In genomic region chr17:13853883-13854282, GRCm38 (mm10) we compare ENCODE assay signal across 8 mouse cellular contexts.
A peak's percentile ranks its signal among the peaks of the same experiment; 100 is the strongest.
DNase-seq lines count a peak whose midpoint lies in the region; ATAC-seq and TF ChIP-seq lines count a peak whose summit lies in the region.
"Not testable (repeated sequence)": the region's sequence is repeated elsewhere in the genome, so short reads cannot be mapped to it uniquely, and the experiment has no call there.

No protein-coding gene starts in this region.

- peak overlapping the region; percentile 31; the same call in 1 of the 2 replicates for H3K27ac ChIP-seq in forebrain, embryonic 12.5 days
- peak overlapping the region; percentile 35; the same call in 1 of the 2 replicates for H3K27ac ChIP-seq in gastrocnemius, adult 2 months
- H3K27ac ChIP-seq in hindbrain, postnatal 0 days = peak overlapping the region; percentile 45; the same call in 1 of the 2 replicates

- intact Hi-C loops in gastrocnemius, adult 2 months (cut with DNase I) = loop anchor here (1.0 to 5.0 kb wide), 2 partner anchors 10 to 83 kb away; no protein-coding TSS in a partner anchor
- intact Hi-C loops in left cerebral cortex, postnatal 25 days (cut with DNase I) = loop anchor here (5.0 to 10.0 kb wide), 2 partner anchors 88 to 351 kb away; partner anchors contain the start of gene Dact2

- TF ChIP-seq CTCF in gastrocnemius, adult 2 months (IDR thresholded peaks at IDR 0.05); hindbrain, postnatal 0 days (IDR thresholded peaks at IDR 0.05; ENCODE audit: low read depth): not testable (repeated sequence)

- H3K4me1 ChIP-seq in forebrain, embryonic 12.5 days; hindbrain, postnatal 0 days (ENCODE audit: insufficient read depth, low read length): not testable (repeated sequence)

- not testable (repeated sequence) for H3K4me2 ChIP-seq in forebrain, embryonic 12.5 days; hindbrain, postnatal 0 days (ENCODE audit: low read depth, low read length)

- DNase-seq in ZHBTc4 (ENCODE audit: low read depth, low spot score) = peak; percentile 45
- not testable (repeated sequence) for DNase-seq in gastrocnemius, adult 2 months; hindbrain, postnatal 0 days (ENCODE audit: low spot score)
- peak; percentile 30 to 86 for DNase-seq in left cerebral cortex, postnatal 25 days (ENCODE audit: low spot score in 2 of 2)
- peak; percentile 57 for DNase-seq in ovary, adult 18-20 months (ENCODE audit: low spot score)
- peak; percentile 40 for DNase-seq in right cerebral cortex, postnatal 25 days
- peak; percentile 74 for DNase-seq in testis, postnatal 14 days (ENCODE audit: low spot score)

- peaks cover 82% of the 10 kb centered on the region for H3K36me3 ChIP-seq in forebrain, embryonic 12.5 days (replicated peaks)
- H3K36me3 ChIP-seq in hindbrain, postnatal 0 days (ENCODE audit: insufficient read depth, low read length) = peaks cover 44% of the 10 kb centered on the region

- ATAC-seq in forebrain, embryonic 12.5 days (ENCODE audit: low FRiP score); hindbrain, postnatal 0 days: not testable (repeated sequence)

- H3K9me3 ChIP-seq in forebrain, embryonic 12.5 days; hindbrain, postnatal 0 days (ENCODE audit: low read length): not testable (repeated sequence)

- 74% methylated on average over 7 of the region's 7 CpGs for WGBS in forebrain, embryonic 12.5 days
- 72% methylated on average over 7 of the region's 7 CpGs for WGBS in hindbrain, postnatal 0 days

- not testable (repeated sequence) for H3K27me3 ChIP-seq in forebrain, embryonic 12.5 days; hindbrain, postnatal 0 days (ENCODE audit: insufficient read depth, low read length)

- H3K4me3 ChIP-seq in forebrain, embryonic 12.5 days (replicated peaks); gastrocnemius, adult 2 months; hindbrain, postnatal 0 days (ENCODE audit: low read length): not testable (repeated sequence)

- H3K9ac ChIP-seq in forebrain, embryonic 12.5 days; hindbrain, postnatal 0 days (replicated peaks; ENCODE audit: low read length): not testable (repeated sequence)
